In genomic region chr13:94990516-94990915, GRCm38 (mm10) we compare ENCODE assay signal across 15 mouse cellular contexts. TPM values are rescaled to one million over a fixed set of nuclear protein-coding genes. Genes with fewer than 3 reads are reported as not detected.
DNase-seq lines count a peak whose midpoint lies in the region; ATAC-seq lines count a peak whose summit lies in the region.
"Had no signal": no experiment of that assay in that cellular context is flagged by ENCODE, and none has a peak within 500 bp of the region (broad histone marks: within the 10 kb centered on the region; RNA-seq: fewer than 3 reads in every experiment).

No protein-coding gene starts in this region.

- H3K4me2 ChIP-seq in kidney, embryonic 16.5 days (replicated peaks; ENCODE audit: low read depth, low read length): no peak overlapping the region
- H3K4me2 ChIP-seq: embryonic facial prominence, embryonic 15.5 days; forebrain, embryonic 13.5 days had no signal

- H3K27ac ChIP-seq in kidney, embryonic 16.5 days (ENCODE audit: low read length): no peak overlapping the region
- H3K27ac ChIP-seq: embryonic facial prominence, embryonic 15.5 days; forebrain, embryonic 13.5 days; heart, adult 2 months; hindbrain, postnatal 0 days; liver, embryonic 14.5 days had no signal

- peaks cover 12% of the 10 kb centered on the region; the same call in 1 of the 2 replicates for H3K36me3 ChIP-seq in kidney, embryonic 16.5 days (ENCODE audit: insufficient read depth, low read length)
- H3K36me3 ChIP-seq: embryonic facial prominence, embryonic 15.5 days had no signal

- no peak overlapping the region for H3K9ac ChIP-seq in kidney, embryonic 16.5 days (replicated peaks; ENCODE audit: low read length)
- H3K9ac ChIP-seq: embryonic facial prominence, embryonic 15.5 days; forebrain, embryonic 13.5 days; liver, embryonic 14.5 days had no signal

- 53% methylated on average over 5 of the region's 5 CpGs for WGBS in kidney, embryonic 16.5 days

- no peaks in the 10 kb centered on the region for H3K9me3 ChIP-seq in kidney, embryonic 16.5 days (ENCODE audit: low read length)
- H3K9me3 ChIP-seq: embryonic facial prominence, embryonic 15.5 days; forebrain, embryonic 13.5 days had no signal

- no peak overlapping the region for H3K4me3 ChIP-seq in kidney, embryonic 16.5 days (ENCODE audit: low read length)
- H3K4me3 ChIP-seq: embryonic facial prominence, embryonic 15.5 days; forebrain, embryonic 13.5 days; heart, adult 2 months; megakaryocyte, embryonic 14.5 days had no signal

- 0 out of 2 replicates have a peak, but pooled peaks have one; percentile 49 for ATAC-seq in kidney, embryonic 16.5 days (ENCODE audit: low FRiP score, low TSS enrichment)
- ATAC-seq: forebrain, embryonic 13.5 days; hindbrain, postnatal 0 days had no signal

- H3K27me3 ChIP-seq in kidney, embryonic 16.5 days (ENCODE audit: insufficient read depth, low read length): no peaks in the 10 kb centered on the region
- H3K27me3 ChIP-seq: embryonic facial prominence, embryonic 15.5 days; forebrain, embryonic 13.5 days; megakaryocyte, embryonic 14.5 days had no signal

- H3K4me1 ChIP-seq in kidney, embryonic 16.5 days (ENCODE audit: insufficient read depth, low read length): no peaks in the 10 kb centered on the region
- H3K4me1 ChIP-seq: embryonic facial prominence, embryonic 15.5 days; forebrain, embryonic 13.5 days; megakaryocyte, embryonic 14.5 days had no signal

- DNase-seq in lung, adult 18-20 months: peak; percentile 18 to 36
- no peak for DNase-seq in lung, postnatal 14 days
- peak; percentile 35 for DNase-seq in lung, postnatal 36 days
- no peak for DNase-seq in frontal cortex, adult 2 months (ENCODE audit: extremely low spot score in 1 of 2, low spot score in 1 of 2)
- no peak for DNase-seq in spleen, postnatal 14 days (ENCODE audit: low spot score in 2 of 2)
- no peak for DNase-seq in urinary bladder, postnatal 36 days (ENCODE audit: low spot score in 2 of 2)
- DNase-seq: adrenal gland, postnatal 25 days; heart, adult 2 months; heart, postnatal 10 days had no signal

RNA-seq across cellular contexts. Expression of gene Wdr41, which starts 14.4 kb away (rescaled TPM):
- 22.4 and 23.2 TPM in 2 replicates for polyA plus RNA-seq in kidney, embryonic 16.5 days (2015; fragmentation: Nextera tagmentation; extraction: Ambion mirVana)
- polyA plus RNA-seq in frontal cortex, adult 2 months (2012; rRNA removed): 26.8 and 27.3 TPM in 2 replicates

Comparison
In these comparisons a context has a peak if more than half of its experiments do, and no peak if none do; other contexts are left out.
1. DNase-seq: peak in lung, adult 18-20 months (2 of 2) and lung, postnatal 36 days (single experiment); none in lung, postnatal 14 days (single experiment), frontal cortex, adult 2 months (0 of 2), spleen, postnatal 14 days (0 of 2) and urinary bladder, postnatal 36 days (0 of 2).